Mouse (Mus musculus) cortical plate, adult 2 months (tissue): ENCODE measurements around the gene Dstyk.

Experiments
- CTCF ChIP-seq: fragments of 200-500 bp; IDR thresholded peaks from 2 replicates; pipeline ENCODE4 v1.5.1; 2011; ENCODE audit warnings: mild to moderate bottlenecking, control low read depth, low read length; ENCODE audit not compliant: insufficient read depth; ENCODE audit errors: extremely low read depth
- POLR2A ChIP-seq: fragments of 200-500 bp; IDR thresholded peaks from 2 replicates; pipeline ENCODE4 v1.6.1; 2011; ENCODE audit warnings: mild to moderate bottlenecking, low read length, control low read depth; ENCODE audit not compliant: insufficient read depth; ENCODE audit errors: extremely low read depth

DNA sequence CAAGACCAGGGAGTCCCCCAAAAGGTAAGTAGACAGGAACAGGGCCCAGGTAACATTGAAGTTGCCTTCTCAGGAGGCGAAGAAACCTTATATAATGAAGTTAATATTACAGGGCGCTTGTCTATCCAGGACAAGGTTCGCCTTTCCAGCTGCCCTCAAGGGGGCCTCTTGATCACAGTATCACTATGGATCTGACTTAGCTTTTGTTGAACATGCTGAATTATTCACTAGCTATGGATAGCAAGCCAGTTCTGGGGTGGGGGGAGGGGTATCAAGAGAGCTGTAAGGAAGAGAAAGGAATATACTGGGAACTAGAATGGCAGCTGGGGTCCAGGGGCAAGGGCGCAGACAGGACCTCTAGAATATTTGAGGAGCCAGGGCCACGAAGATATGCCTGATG lies 45.0 kb upstream of the Dstyk start:
- no peak for TF ChIP-seq CTCF
- TF ChIP-seq POLR2A, result no peak
